Mouse (Mus musculus) c-Kit-positive CD71-positive TER-119-negative erythroid progenitor cells, embryonic 14.5 days (primary cell): ENCODE results near the gene Adgrg7.

ENCODE experiments used
- DNase-seq: peaks from one replicate; pipeline ENCODE4 v3.0.0-alpha.2; 2013; ENCODE audit warnings: low read depth

Gene Adgrg7

GRCm38 (mm10) chr16:56795481-56796139 is at the start of gene Adgrg7:
TSS of gene Adgrg7 (minus strand) at chr16:56795855.
- DNase-seq, result no peak

- no peak for DNase-seq
These were observed 47.3 kb upstream of the Adgrg7 start for GRCm38 (mm10) chr16:56842988-56843387.

- DNase-seq, result no peak
These were observed 37.7 kb upstream of the Adgrg7 start for GRCm38 (mm10) chr16:56833312-56833711.

- no peak for DNase-seq
These were observed 36.3 kb upstream of the Adgrg7 start for GRCm38 (mm10) chr16:56831986-56832385.

- peak; percentile 54 for DNase-seq
These were observed 5.9 kb upstream of the Adgrg7 start for GRCm38 (mm10) chr16:56801370-56802109.

GRCm38 (mm10) chr16:56800946-56801345 is 5.3 kb upstream of the Adgrg7 start:
- DNase-seq, result no peak

GRCm38 (mm10) chr16:56800469-56800868 is 4.8 kb upstream of the Adgrg7 start:
- peak; percentile 61 for DNase-seq

- DNase-seq, result no peak
These were observed 3.9 kb upstream of the Adgrg7 start for GRCm38 (mm10) chr16:56799541-56800029.

- DNase-seq, result peak; percentile 25
These were observed 3.2 kb upstream of the Adgrg7 start for GRCm38 (mm10) chr16:56798873-56799272.

GRCm38 (mm10) chr16:56794383-56795144 is 1.1 kb downstream of the Adgrg7 start:
- DNase-seq, result no peak

- DNase-seq, result no peak
These were observed 1.9 kb downstream of the Adgrg7 start for GRCm38 (mm10) chr16:56793778-56794177.

GRCm38 (mm10) chr16:56785943-56786342 is 9.7 kb downstream of the Adgrg7 start:
- DNase-seq, result no peak

- DNase-seq, result peak; percentile 41
These were observed 24.2 kb downstream of the Adgrg7 start for GRCm38 (mm10) chr16:56771163-56772105.

- DNase-seq, result no peak
These were observed 66.6 kb downstream of the Adgrg7 start for GRCm38 (mm10) chr16:56729060-56729459.

GRCm38 (mm10) chr16:56724927-56725326 is 70.7 kb downstream of the Adgrg7 start:
- DNase-seq, result no peak

GRCm38 (mm10) chr16:56722357-56722756 is 73.3 kb downstream of the Adgrg7 start:
- no peak for DNase-seq

GRCm38 (mm10) chr16:56719031-56719430 is 76.6 kb downstream of the Adgrg7 start:
- DNase-seq, result peak; percentile 43

- peak; percentile 99 for DNase-seq
These were observed 78.1 kb downstream of the Adgrg7 start, which contains the start of gene Tfg for GRCm38 (mm10) chr16:56717224-56718200. TSS of gene Tfg (minus strand) at chr16:56717450.

- peak; percentile 41 for DNase-seq
These were observed 79.0 kb downstream of the Adgrg7 start for GRCm38 (mm10) chr16:56716557-56717179.

- DNase-seq, result peak; percentile 14
These were observed 80.0 kb downstream of the Adgrg7 start for GRCm38 (mm10) chr16:56715608-56716007.
